Mouse (Mus musculus) limb, embryonic 15.5 days (tissue): ENCODE measurements around the gene Otud3. TPM values are rescaled to one million over a fixed set of nuclear protein-coding genes. Genes with fewer than 3 reads are reported as not detected.
A peak's percentile ranks its signal among the peaks of the same experiment; 100 is the strongest.

Experiments used
- ATAC-seq: fragments of 200-750 bp; cut with Nextera tagmentation; 2 replicates; pipeline ENCODE4 v1.8.0; 2017; ENCODE audit warnings: low read depth, moderate TSS enrichment; ENCODE audit not compliant: insufficient number of reproducible peaks, low FRiP score, low TSS enrichment
- H3K27ac ChIP-seq: fragments of 300-500 bp; sonication (generic); 2 replicates; pipeline ENCODE4 v1.5.1; 2015; ENCODE audit warnings: moderate library complexity, mild to moderate bottlenecking, inconsistent platforms
- H3K27me3 ChIP-seq: fragments of 300-500 bp; sonication (generic); 2 replicates; pipeline ENCODE4 v1.6.1; 2015; ENCODE audit warnings: inconsistent platforms
- H3K36me3 ChIP-seq: fragments of 300-500 bp; sonication (generic); 2 replicates; pipeline ENCODE4 v1.6.1; 2015; ENCODE audit warnings: inconsistent platforms
- H3K4me1 ChIP-seq: fragments of 300-500 bp; sonication (generic); 2 replicates; pipeline ENCODE4 v1.6.1; 2015; ENCODE audit warnings: inconsistent platforms
- H3K4me2 ChIP-seq: fragments of 300-500 bp; sonication (generic); 2 replicates; pipeline ENCODE4 v1.6.1; 2015; ENCODE audit warnings: mild to moderate bottlenecking, inconsistent platforms
- H3K4me3 ChIP-seq: fragments of 300-500 bp; sonication (generic); 2 replicates; pipeline ENCODE4 v1.5.1; 2015; ENCODE audit warnings: mild to moderate bottlenecking, inconsistent platforms
- H3K9ac ChIP-seq: fragments of 300-500 bp; sonication (generic); 2 replicates; pipeline ENCODE4 v1.6.1; 2015; ENCODE audit warnings: inconsistent platforms
- H3K9me3 ChIP-seq: fragments of 300-500 bp; sonication (generic); 2 replicates; pipeline ENCODE4 v1.6.1; 2016; ENCODE audit warnings: inconsistent platforms
- WGBS: fragments of 180-500 bp; shearing (Covaris S2); methylation state at CpG from one replicate; pipeline ENCODE4 v1.1.7; 2015; 5-methylcytosine and 5-hydroxymethylcytosine counted together
- polyA plus RNA-seq: library from polyadenylated mRNA; unstranded; fragments of >200 nt; fragmentation: Nextera tagmentation; extraction: Ambion mirVana; gene quantifications from 2 replicates; pipeline ENCODE4 v1.2.1, GENCODE M21; 2015

The Otud3 gene
- polyA plus RNA-seq, 1 experiment from 2014 or later, result 2.6 TPM

- H3K27me3 ChIP-seq, result peaks cover 3% of the 10 kb centered on the region; the same call in 1 of the 2 replicates
- H3K36me3 ChIP-seq, result no peaks in the 10 kb centered on the region
- no peak overlapping the region for H3K4me3 ChIP-seq
- no peak for ATAC-seq
- no peak overlapping the region for H3K4me2 ChIP-seq
- H3K9ac ChIP-seq, result no peak overlapping the region
- WGBS, result 14% methylated on average over 5 of the region's 5 CpGs
- H3K27ac ChIP-seq, result no peak overlapping the region
- H3K4me1 ChIP-seq, result 0 out of 2 replicates have a peak, but pooled peaks cover under 1% of the 10 kb centered on the region
- H3K9me3 ChIP-seq, result no peaks in the 10 kb centered on the region
Observed at GRCm38 (mm10) chr4:138865092-138865491, 48.7 kb downstream of the Otud3 start.

DNA sequence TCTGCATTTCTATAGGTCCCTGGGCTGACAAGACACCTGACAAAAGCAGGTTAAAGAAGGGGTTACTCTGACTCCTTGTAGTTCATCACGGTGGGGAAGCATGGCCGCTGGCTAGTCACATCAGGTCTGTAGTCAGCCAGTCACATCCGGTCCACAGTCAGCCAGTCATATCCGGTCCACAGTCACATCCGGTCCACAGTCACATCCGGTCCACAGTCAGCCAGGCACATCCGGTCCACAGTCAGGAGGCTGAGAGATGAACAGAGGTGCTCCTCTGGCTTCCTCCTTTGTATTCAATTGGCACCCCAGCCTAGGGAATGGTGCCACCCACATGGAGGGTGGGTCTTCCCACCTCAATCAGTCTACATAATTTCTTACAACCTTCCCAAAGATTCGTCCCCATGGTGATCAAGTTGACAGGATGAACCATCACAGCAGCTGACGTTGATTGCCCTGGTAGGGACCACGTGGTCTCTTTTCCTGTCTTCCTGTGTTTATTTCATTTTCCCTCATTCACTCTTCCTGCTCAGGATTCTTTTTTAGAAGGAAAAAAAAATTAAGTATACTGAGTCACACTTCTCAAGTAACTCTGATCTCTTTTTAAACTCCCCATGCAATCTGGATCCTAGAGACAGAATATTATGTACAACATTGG, 50.3 kb downstream of the Otud3 start, which contains the start of gene Pla2g5:
Pla2g5 (minus strand) TSS at position 139 of the 655 bp plus-strand sequence.
- H3K9me3 ChIP-seq, result no peaks in the 10 kb centered on the region
- no peak within 1 kb of the TSS for H3K9ac ChIP-seq
- no peak within 1 kb of the TSS for H3K27ac ChIP-seq
- no peak within 1 kb of the TSS for H3K4me2 ChIP-seq
- H3K27me3 ChIP-seq, result peaks cover 9% of the 10 kb centered on the region; the same call in 1 of the 2 replicates
- no peaks in the 10 kb centered on the region for H3K36me3 ChIP-seq
- H3K4me3 ChIP-seq, result no peak within 1 kb of the TSS
- 0 out of 2 replicates have a peak, but pooled peaks cover 6% of the 10 kb centered on the region for H3K4me1 ChIP-seq
- 69% methylated on average over 10 of the region's 10 CpGs for WGBS
- ATAC-seq, result no peak

GRCm38 (mm10) chr4:138859728-138860127, 54.0 kb downstream of the Otud3 start:
- 0 out of 2 replicates have a peak, but pooled peaks cover 6% of the 10 kb centered on the region for H3K4me1 ChIP-seq
- peaks cover 11% of the 10 kb centered on the region; the same call in 1 of the 2 replicates for H3K27me3 ChIP-seq
- no peak overlapping the region for H3K9ac ChIP-seq
- 5% methylated on average over 13 of the region's 13 CpGs for WGBS
- peak overlapping the region; percentile 16; the same call in 1 of the 2 replicates for H3K4me3 ChIP-seq
- ATAC-seq, result no peak
- H3K36me3 ChIP-seq, result no peaks in the 10 kb centered on the region
- no peaks in the 10 kb centered on the region for H3K9me3 ChIP-seq
- peak overlapping the region; percentile 33 for H3K4me2 ChIP-seq
- no peak overlapping the region for H3K27ac ChIP-seq

GRCm38 (mm10) chr4:138859245-138859644, 54.5 kb downstream of the Otud3 start:
- ATAC-seq, result no peak
- Histone ChIP-seq H3K27ac (no peak overlapping the region), H3K27me3 (peaks cover 11% of the 10 kb centered on the region; the same call in 1 of the 2 replicates), H3K9me3 (no peaks in the 10 kb centered on the region), H3K4me3 (no peak overlapping the region), H3K9ac (no peak overlapping the region), H3K4me1 (0 out of 2 replicates have a peak, but pooled peaks cover 6% of the 10 kb centered on the region), H3K36me3 (no peaks in the 10 kb centered on the region), H3K4me2 (peak overlapping the region; percentile 33; the same call in 1 of the 2 replicates)
- 20% methylated on average over 9 of the region's 9 CpGs for WGBS

GRCm38 (mm10) chr4:138858446-138858845, 55.3 kb downstream of the Otud3 start:
- no peak for ATAC-seq
- WGBS, result 74% methylated on average over 15 of the region's 15 CpGs
- Histone ChIP-seq H3K9ac (no peak overlapping the region), H3K4me2 (no peak overlapping the region), H3K4me1 (0 out of 2 replicates have a peak, but pooled peaks cover 6% of the 10 kb centered on the region), H3K4me3 (no peak overlapping the region), H3K9me3 (no peaks in the 10 kb centered on the region), H3K27ac (no peak overlapping the region), H3K27me3 (peaks cover 11% of the 10 kb centered on the region; the same call in 1 of the 2 replicates), H3K36me3 (no peaks in the 10 kb centered on the region)

DNA sequence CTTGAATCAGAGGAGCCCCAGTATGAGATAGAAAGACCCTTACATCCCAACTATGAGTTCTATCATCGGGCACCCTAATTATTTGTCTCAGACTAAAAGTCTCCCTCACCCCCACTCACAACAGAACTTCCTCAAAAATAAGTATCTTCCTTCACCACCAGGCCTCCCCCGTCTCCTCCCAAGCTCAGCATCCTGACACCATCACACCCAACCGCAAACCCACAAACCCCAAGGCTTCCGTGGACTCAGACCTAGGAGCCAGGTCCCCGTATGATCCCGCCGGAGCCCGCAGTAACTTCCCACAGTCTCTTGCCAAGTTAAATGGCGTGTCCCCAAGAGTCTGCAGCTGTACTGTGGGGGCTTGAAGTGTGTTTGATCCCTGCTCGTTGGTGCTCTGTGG, 56.2 kb downstream of the Otud3 start:
- 0 out of 2 replicates have a peak, but pooled peaks cover 6% of the 10 kb centered on the region for H3K4me1 ChIP-seq
- peaks cover 11% of the 10 kb centered on the region; the same call in 1 of the 2 replicates for H3K27me3 ChIP-seq
- H3K4me3 ChIP-seq, result no peak overlapping the region
- no peak overlapping the region for H3K4me2 ChIP-seq
- no peak overlapping the region for H3K27ac ChIP-seq
- H3K9me3 ChIP-seq, result no peaks in the 10 kb centered on the region
- H3K9ac ChIP-seq, result no peak overlapping the region
- no peak for ATAC-seq
- no peaks in the 10 kb centered on the region for H3K36me3 ChIP-seq
- WGBS, result 77% methylated on average over 10 of the region's 10 CpGs

GRCm38 (mm10) chr4:138856491-138856890, 57.3 kb downstream of the Otud3 start:
- Histone ChIP-seq H3K27ac (no peak overlapping the region), H3K9me3 (no peaks in the 10 kb centered on the region), H3K4me2 (no peak overlapping the region), H3K36me3 (no peaks in the 10 kb centered on the region), H3K4me3 (no peak overlapping the region), H3K27me3 (peaks cover 8% of the 10 kb centered on the region; the same call in 1 of the 2 replicates), H3K9ac (no peak overlapping the region), H3K4me1 (0 out of 2 replicates have a peak, but pooled peaks cover 6% of the 10 kb centered on the region)
- 24% methylated on average over 7 of the region's 7 CpGs for WGBS
- no peak for ATAC-seq

DNA sequence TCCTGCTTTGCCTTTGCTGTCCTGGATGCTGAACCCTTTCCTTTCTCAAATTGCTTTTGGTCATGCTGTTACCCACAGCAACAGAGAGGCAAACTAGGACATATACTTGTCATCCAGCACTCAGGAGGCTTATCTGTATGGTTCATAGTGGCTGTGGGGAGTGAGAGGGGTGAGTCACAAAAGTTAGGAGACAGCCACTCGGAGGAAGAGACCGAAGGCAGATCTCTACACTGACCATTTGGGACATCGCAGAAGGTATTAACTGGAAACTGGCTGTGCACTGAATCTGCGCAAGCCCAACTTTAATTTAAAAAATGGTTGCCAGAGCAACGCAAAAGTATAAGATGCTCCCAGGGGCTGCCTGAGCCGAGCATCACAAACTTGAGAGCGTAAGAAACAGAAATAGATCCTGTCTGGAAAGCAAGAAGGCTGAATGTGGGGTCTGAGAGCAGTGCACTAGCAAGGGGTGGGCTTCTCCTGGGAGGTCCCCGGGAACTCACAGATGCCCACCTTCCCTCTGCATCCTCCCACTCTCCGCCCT, 58.6 kb downstream of the Otud3 start:
- 84% methylated on average over 9 of the region's 9 CpGs for WGBS
- H3K27me3 ChIP-seq, result peaks cover 8% of the 10 kb centered on the region; the same call in 1 of the 2 replicates
- H3K9ac ChIP-seq, result no peak overlapping the region
- no peaks in the 10 kb centered on the region for H3K9me3 ChIP-seq
- no peak overlapping the region for H3K4me3 ChIP-seq
- H3K4me1 ChIP-seq, result 0 out of 2 replicates have a peak, but pooled peaks cover 6% of the 10 kb centered on the region
- no peak overlapping the region for H3K27ac ChIP-seq
- H3K36me3 ChIP-seq, result no peaks in the 10 kb centered on the region
- no peak overlapping the region for H3K4me2 ChIP-seq
- ATAC-seq, result no peak

DNA sequence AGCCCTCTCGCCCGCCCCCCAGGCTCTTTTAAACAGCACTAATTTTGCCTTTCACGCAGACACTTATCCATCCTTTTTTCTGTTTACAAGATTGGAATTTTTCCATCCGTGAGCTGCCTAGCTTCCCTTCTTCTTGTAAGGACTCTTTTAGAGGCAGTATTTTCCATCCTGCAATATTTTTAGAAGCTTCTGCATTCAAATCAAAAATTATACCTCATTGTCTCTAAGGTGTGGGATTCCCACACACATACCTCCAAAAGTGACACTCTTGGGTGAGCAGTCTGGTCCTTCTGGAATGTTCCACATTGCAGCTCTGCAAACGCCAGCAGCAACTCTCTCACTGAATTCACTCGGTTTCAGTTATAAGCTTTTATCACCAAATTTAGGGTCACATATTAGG, 60.8 kb downstream of the Otud3 start:
- H3K4me2 ChIP-seq, result no peak overlapping the region
- no peaks in the 10 kb centered on the region for H3K27me3 ChIP-seq
- H3K9me3 ChIP-seq, result no peaks in the 10 kb centered on the region
- no peak overlapping the region for H3K27ac ChIP-seq
- no peaks in the 10 kb centered on the region for H3K4me1 ChIP-seq
- H3K9ac ChIP-seq, result no peak overlapping the region
- WGBS, result 61% methylated on average over 6 of the region's 6 CpGs
- no peak for ATAC-seq
- H3K4me3 ChIP-seq, result no peak overlapping the region
- no peaks in the 10 kb centered on the region for H3K36me3 ChIP-seq

- no peak for ATAC-seq
- no peaks in the 10 kb centered on the region for H3K9me3 ChIP-seq
Observed at GRCm38 (mm10) chr4:138851463-138851862, 62.3 kb downstream of the Otud3 start.

More at GRCm38 (mm10) chr4:138851463-138851862, 62.3 kb downstream of the Otud3 start:
- Histone ChIP-seq H3K9ac (no peak overlapping the region), H3K4me3 (no peak overlapping the region), H3K4me2 (no peak overlapping the region), H3K27ac (no peak overlapping the region), H3K27me3 (no peaks in the 10 kb centered on the region), H3K4me1 (no peaks in the 10 kb centered on the region), H3K36me3 (no peaks in the 10 kb centered on the region)
- WGBS, result 2% methylated on average over 4 of the region's 4 CpGs
